Mouse (Mus musculus) liver, embryonic 14.5 days (tissue): Measurements from ENCODE around the gene Zfp740. TPM values are rescaled to one million over a fixed set of nuclear protein-coding genes. Genes with fewer than 3 reads are reported as not detected.

Source experiments
- ATAC-seq: fragments of 200-750 bp; cut with Nextera tagmentation; 2 replicates; pipeline ENCODE4 v1.8.0; 2017; ENCODE audit warnings: moderate number of reproducible peaks, mild to moderate bottlenecking, moderate library complexity; ENCODE audit not compliant: insufficient read depth
- DNase-seq, 3 experiments: peaks; one replicate each; pipeline ENCODE4 v3.0.0-alpha.2; 2012 to 2013; ENCODE audit warnings: low read depth in 3 of 3, low spot score in 3 of 3
- H3K27ac ChIP-seq: fragments of 300-500 bp; sonication (generic); 2 replicates; pipeline ENCODE4 v1.5.1; 2014; ENCODE audit warnings: moderate library complexity, mild to moderate bottlenecking, control low read depth, inconsistent platforms
- H3K27me3 ChIP-seq: fragments of 300-500 bp; sonication (generic); 2 replicates; pipeline ENCODE4 v1.6.1; 2014; ENCODE audit warnings: mild to moderate bottlenecking, low read length, moderate library complexity; ENCODE audit not compliant: control insufficient read depth, insufficient read depth
- H3K36me3 ChIP-seq: fragments of 300-500 bp; sonication (generic); replicated peaks from 2 replicates; pipeline ENCODE4 v1.6.1; 2014; ENCODE audit warnings: low read depth; ENCODE audit not compliant: control insufficient read depth, insufficient read depth
- H3K4me1 ChIP-seq, 2 experiments: fragments of 200-500 bp in 1 of 2; fragments of 300-500 bp in 1 of 2; sonication (generic) in 1 of 2; replicated peaks; 2 replicates each; pipeline ENCODE4 v1.6.1; 2012 to 2014; ENCODE audit warnings: antibody characterized with exemption in 1 of 2, inconsistent platforms in 1 of 2, low read length in 1 of 2; ENCODE audit not compliant: control insufficient read depth in 2 of 2, insufficient read depth in 2 of 2
- H3K4me2 ChIP-seq: fragments of 300-500 bp; sonication (generic); 2 replicates; pipeline ENCODE4 v1.6.1; 2014; ENCODE audit warnings: low read depth, mild to moderate bottlenecking, control low read depth, moderate library complexity
- H3K4me3 ChIP-seq, 2 experiments: fragments of 200-500 bp in 1 of 2; fragments of 300-500 bp in 1 of 2; sonication (generic) in 1 of 2; 2 replicates each; pipeline ENCODE4 v1.5.1; 2012 to 2014; ENCODE audit warnings: low read depth in 2 of 2, low read length in 2 of 2, mild to moderate bottlenecking in 2 of 2, control low read depth in 1 of 2, inconsistent platforms in 1 of 2, moderate library complexity in 1 of 2; ENCODE audit not compliant: insufficient read depth in 1 of 2
- H3K9ac ChIP-seq: fragments of 300-500 bp; sonication (generic); replicated peaks from 2 replicates; pipeline ENCODE4 v1.6.1; 2014; ENCODE audit warnings: mild to moderate bottlenecking, control low read depth, moderate library complexity
- H3K9me3 ChIP-seq: fragments of 300-500 bp; sonication (generic); 2 replicates; pipeline ENCODE4 v1.6.1; 2016; ENCODE audit warnings: low read length, mixed read lengths; ENCODE audit not compliant: control insufficient read depth
- CTCF ChIP-seq: IDR thresholded peaks from 2 replicates; pipeline ENCODE4 v1.5.1; 2016; ENCODE audit warnings: antibody characterized with exemption, low read depth, control low read depth
- EP300 ChIP-seq: IDR thresholded peaks from 2 replicates; pipeline ENCODE4 v1.6.1; 2016; ENCODE audit warnings: antibody characterized with exemption, low read depth
- WGBS: fragments of 180-500 bp; shearing (Covaris S2); extraction: QIAGEN DNeasy Blood & Tissue Kit; methylation state at CpG from one replicate; pipeline ENCODE4 v1.1.7; 2014; ENCODE audit not compliant: insufficient replicate concordance; 5-methylcytosine and 5-hydroxymethylcytosine counted together
- polyA plus RNA-seq, 2 experiments: library from polyadenylated mRNA; depleted of rRNA in 1 of 2; stranded (reverse) in 1 of 2; unstranded in 1 of 2; fragments of >200 nt; fragmentation: Nextera tagmentation in 1 of 2; extraction: Ambion mirVana in 1 of 2; gene quantifications; 2 replicates each; pipeline versions ENCODE4 v1.2.1 to v1.2.3; 2012 to 2014

Zfp740 gene
- polyA plus RNA-seq, 2 experiments = 12.0 to 14.9 TPM

DNA sequence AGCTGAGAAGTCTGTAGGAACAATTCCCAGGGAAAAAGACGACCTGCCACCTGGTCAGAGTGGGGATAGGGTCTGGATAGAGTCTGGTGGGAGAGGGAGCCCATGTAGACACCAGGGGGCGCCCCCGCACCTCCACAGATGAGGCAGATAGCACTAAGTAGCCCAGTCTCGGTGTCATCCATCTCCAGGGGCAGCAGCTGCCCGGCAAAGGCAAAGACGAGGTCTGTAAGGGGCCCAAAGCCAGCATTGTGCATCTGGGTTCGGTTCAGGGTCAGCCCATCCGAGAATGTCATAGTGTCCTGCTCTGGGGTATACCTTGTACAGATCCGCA, 36.2 kb downstream of the Zfp740 start:
- Histone ChIP-seq H3K4me1 (peaks cover 7 to 17% of the 10 kb centered on the region in 2 experiments), H3K9ac (no peak overlapping the region), H3K4me2 (no peak overlapping the region), H3K4me3 (no peak overlapping the region), H3K27me3 (peaks cover 11% of the 10 kb centered on the region), H3K36me3 (no peaks in the 10 kb centered on the region), H3K9me3 (no peaks in the 10 kb centered on the region), H3K27ac (no peak overlapping the region)
- no peak for TF ChIP-seq EP300
- TF ChIP-seq CTCF = peak; percentile 91
- WGBS = 13% methylated on average over 9 of the region's 9 CpGs
- ATAC-seq (no peak), DNase-seq (peak in 1 of 3 experiments; percentile 39)

DNA sequence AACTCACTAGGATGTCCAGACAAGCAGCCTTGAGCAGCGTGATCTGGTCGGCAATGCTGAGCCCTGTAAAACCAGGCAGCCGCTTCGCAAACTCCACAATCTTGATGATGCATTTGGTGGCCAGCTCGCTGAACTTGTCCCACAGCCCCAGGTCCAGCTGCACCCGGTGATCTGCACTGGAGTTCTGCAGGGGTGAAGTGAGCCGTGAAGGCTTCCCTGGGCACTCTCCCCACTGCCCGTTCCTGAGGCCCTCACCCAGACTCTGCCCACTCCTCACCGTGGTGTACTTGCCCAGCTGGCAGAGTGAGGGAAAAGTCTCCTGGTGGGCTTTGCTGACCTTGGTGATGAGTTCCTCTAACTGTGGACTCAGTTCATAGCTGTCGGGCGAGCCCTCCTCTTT, 36.8 kb downstream of the Zfp740 start:
- Histone ChIP-seq H3K9ac (no peak overlapping the region), H3K27me3 (peaks cover 18% of the 10 kb centered on the region), H3K4me2 (no peak overlapping the region), H3K9me3 (no peaks in the 10 kb centered on the region), H3K4me3 (no peak overlapping the region), H3K27ac (no peak overlapping the region), H3K4me1 (peaks cover 7 to 12% of the 10 kb centered on the region in 2 experiments), H3K36me3 (no peaks in the 10 kb centered on the region)
- ATAC-seq (no peak), DNase-seq (no peak)
- WGBS = 55% methylated on average over 11 of the region's 11 CpGs
- TF ChIP-seq CTCF = no peak
- no peak for TF ChIP-seq EP300

DNA sequence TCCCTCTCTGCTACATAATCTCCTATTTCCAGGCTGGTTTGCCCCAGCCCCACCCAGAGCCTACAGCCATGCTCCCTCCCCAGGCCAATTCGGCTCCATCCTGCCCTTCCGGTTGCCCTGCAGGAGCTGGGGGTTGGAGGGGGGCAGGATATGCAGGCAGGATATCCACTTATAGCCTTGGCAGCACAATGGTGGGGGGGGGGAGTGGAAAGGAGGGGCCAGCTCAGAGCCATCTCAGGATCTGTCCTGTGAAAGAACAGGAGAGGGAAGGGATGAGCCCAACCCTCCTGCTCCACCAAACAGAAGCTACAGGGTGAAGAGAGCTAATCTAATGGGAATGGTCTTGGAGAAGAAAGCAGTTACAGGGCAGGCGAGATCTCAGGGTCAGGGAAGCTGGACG, 37.6 kb downstream of the Zfp740 start:
- no peaks in the 10 kb centered on the region for H3K36me3 ChIP-seq
- H3K27ac ChIP-seq = no peak overlapping the region
- ATAC-seq (no peak), DNase-seq (no peak)
- no peaks in the 10 kb centered on the region for H3K9me3 ChIP-seq
- WGBS = 47% methylated on average over 4 of the region's 4 CpGs
- H3K9ac ChIP-seq = no peak overlapping the region
- TF ChIP-seq EP300 = no peak
- no peak for TF ChIP-seq CTCF
- peaks cover 25% of the 10 kb centered on the region for H3K27me3 ChIP-seq
- no peak overlapping the region for H3K4me2 ChIP-seq
- H3K4me1 ChIP-seq = peaks cover under 1 to 10% of the 10 kb centered on the region in 2 experiments; a peak in 3 of 4 replicates
- no peak overlapping the region for H3K4me3 ChIP-seq

DNA sequence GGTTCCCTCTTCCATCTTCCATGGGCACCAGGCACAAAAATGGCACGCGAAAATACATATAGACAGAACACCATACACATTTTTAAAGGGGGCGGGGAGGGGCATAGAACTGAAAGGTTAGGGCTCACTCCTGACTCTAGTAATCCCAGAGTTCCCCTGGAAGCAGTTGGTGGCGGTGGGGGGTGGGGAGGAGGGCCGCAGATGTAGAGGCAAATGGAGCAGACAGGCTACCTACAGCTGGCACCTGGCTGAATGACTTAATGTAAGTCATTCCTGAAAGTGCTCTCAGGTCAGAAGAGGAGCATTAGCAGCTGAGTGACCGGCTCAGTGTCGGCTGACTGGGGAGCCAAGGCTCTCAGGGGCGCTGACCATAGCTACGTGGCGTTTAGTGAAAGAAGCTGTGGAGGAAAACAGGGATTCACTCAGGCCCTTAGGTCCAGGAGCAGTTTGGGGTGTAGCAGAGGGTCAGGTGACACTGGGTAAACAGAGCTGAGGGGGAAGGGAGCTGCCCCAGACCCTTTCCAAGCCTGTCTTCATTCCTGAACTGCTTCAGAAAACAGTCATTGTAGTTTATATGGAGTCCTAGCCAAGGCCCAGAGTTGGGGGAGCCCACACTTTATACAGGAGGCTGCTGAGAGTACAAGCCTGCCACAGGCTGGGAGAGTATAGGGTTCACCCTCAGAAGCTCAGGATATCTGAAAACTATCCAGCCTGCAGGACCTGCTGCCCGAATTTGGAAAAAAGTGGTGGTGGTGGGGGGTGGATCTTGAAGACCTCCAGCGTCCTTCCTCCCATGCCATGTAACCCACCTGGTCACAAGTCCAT, 39.6 kb downstream of the Zfp740 start:
- WGBS = 51% methylated on average over 12 of the region's 12 CpGs
- ATAC-seq (no peak), DNase-seq (no peak)
- Histone ChIP-seq H3K9me3 (no peaks in the 10 kb centered on the region), H3K4me1 (peaks cover 0 to 14% of the 10 kb centered on the region in 2 experiments; a peak in 2 of 4 replicates), H3K4me2 (peak overlapping the region; percentile 40; the same call in 1 of the 2 replicates), H3K4me3 (no peak overlapping the region), H3K27ac (no peak overlapping the region), H3K9ac (no peak overlapping the region), H3K36me3 (no peaks in the 10 kb centered on the region), H3K27me3 (peaks cover 45% of the 10 kb centered on the region)
- TF ChIP-seq EP300 (no peak), CTCF (no peak)
